Mouse (Mus musculus): ENCODE data around the gene Pheta2. TPM values are rescaled to one million over a fixed set of nuclear protein-coding genes. Genes with fewer than 3 reads are reported as not detected.

Pheta2 gene
- polyA plus RNA-seq, 1 experiment from 2014 or later = 17.5 TPM

DNA sequence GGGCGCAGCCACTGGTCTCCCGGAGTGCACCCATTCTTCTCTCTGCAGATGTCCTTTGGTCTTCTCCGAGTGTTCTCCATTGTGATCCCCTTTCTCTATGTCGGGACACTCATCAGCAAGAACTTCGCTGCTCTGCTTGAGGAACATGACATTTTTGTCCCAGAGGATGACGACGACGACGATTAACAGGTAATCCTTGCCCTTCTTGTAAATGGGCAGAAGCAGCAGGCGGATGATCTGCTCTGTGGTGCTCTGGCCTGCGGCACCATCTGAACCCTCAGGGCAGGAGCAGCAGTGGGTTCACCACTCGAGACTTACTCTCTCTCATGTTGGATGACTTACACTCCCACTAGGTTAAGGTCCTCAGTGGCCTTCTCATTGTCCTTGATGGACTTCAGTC lies 9.1 kb downstream of the Pheta2 start:
- H3K4me2 ChIP-seq (ENCODE audit: low read depth, low read length) = no peak overlapping the region
- peaks cover 27% of the 10 kb centered on the region for H3K36me3 ChIP-seq (ENCODE audit: control insufficient read depth, insufficient read depth, low read length)
- H3K9me3 ChIP-seq (replicated peaks; ENCODE audit: control insufficient read depth, low read length) = no peaks in the 10 kb centered on the region
- no peak overlapping the region for H3K4me3 ChIP-seq (replicated peaks; ENCODE audit: low read length)
- H3K27me3 ChIP-seq (ENCODE audit: control insufficient read depth, insufficient read depth, low read length) = no peaks in the 10 kb centered on the region
- peaks cover 29% of the 10 kb centered on the region for H3K4me1 ChIP-seq (ENCODE audit: control insufficient read depth, insufficient read depth, low read length)
- H3K9ac ChIP-seq (ENCODE audit: low read length) = no peak overlapping the region
- no peak for ATAC-seq (ENCODE audit: insufficient read depth, low FRiP score)
- H3K27ac ChIP-seq (ENCODE audit: low read length) = no peak overlapping the region
- 91% methylated on average over 12 of the region's 12 CpGs for WGBS

DNA sequence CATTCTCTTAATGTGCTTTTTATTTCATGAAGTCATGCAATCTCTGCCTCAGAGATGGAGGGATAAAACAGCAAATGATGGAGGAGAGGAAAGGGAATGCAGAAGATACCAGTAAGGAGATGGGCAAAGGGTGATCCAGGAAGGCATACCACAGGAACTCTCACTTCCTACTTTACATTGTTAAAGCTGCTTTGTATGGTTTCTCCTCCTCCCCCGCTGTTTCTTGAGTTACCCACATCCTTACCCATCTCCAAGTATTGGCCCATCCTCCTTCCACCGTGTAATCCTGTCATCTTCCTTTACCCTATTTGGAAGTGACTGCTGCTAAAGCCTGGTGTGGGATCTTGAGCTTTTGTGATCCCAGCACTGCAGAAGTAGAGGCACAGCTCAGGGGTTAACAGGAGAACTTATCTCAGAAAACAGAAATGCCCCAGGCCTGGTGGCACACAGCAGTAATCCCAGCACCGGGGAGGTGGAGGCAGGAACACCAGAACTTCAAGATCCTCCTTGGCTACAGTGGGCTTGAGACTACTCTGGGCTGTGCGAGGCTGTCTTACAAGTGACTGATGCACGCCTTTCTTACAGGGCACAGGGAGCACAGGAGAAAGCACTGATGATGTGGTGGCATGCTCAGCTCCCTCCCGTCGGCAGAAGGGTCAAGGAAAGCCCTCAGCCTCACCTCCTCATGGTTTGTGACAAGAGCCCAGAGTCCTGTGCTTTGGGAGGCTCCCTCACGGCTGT lies 9.7 kb downstream of the Pheta2 start:
- H3K36me3 ChIP-seq (ENCODE audit: control insufficient read depth, insufficient read depth, low read length) = peaks cover 27% of the 10 kb centered on the region
- no peak overlapping the region for H3K4me3 ChIP-seq (replicated peaks; ENCODE audit: low read length)
- WGBS = 75% methylated on average over 8 of the region's 8 CpGs
- no peak overlapping the region for H3K27ac ChIP-seq (ENCODE audit: low read length)
- no peak overlapping the region for H3K4me2 ChIP-seq (ENCODE audit: low read depth, low read length)
- no peaks in the 10 kb centered on the region for H3K9me3 ChIP-seq (replicated peaks; ENCODE audit: control insufficient read depth, low read length)
- H3K27me3 ChIP-seq (ENCODE audit: control insufficient read depth, insufficient read depth, low read length) = no peaks in the 10 kb centered on the region
- ATAC-seq (ENCODE audit: insufficient read depth, low FRiP score) = no peak
- H3K9ac ChIP-seq (ENCODE audit: low read length) = no peak overlapping the region
- peaks cover 34% of the 10 kb centered on the region for H3K4me1 ChIP-seq (ENCODE audit: control insufficient read depth, insufficient read depth, low read length)

DNA sequence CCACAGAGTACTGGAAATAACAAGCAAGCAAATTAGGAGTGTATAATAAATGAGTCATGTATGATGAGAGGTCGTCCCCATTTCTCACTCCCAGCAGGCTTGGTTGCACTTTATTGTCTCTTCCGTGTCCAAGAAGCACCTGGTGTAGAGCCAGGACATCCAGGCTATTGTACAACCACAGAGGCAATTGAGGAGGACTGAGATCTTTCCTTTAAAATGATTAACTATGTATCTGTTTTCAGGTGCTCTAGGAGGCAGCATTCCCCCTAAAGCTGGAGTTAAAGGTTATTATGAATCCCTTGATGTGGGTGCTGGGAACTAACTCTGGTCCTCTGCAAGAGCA lies 10.2 kb downstream of the Pheta2 start:
- H3K4me3 ChIP-seq (replicated peaks; ENCODE audit: low read length) = no peak overlapping the region
- H3K27me3 ChIP-seq (ENCODE audit: control insufficient read depth, insufficient read depth, low read length) = no peaks in the 10 kb centered on the region
- no peak for ATAC-seq (ENCODE audit: insufficient read depth, low FRiP score)
- WGBS = 80% methylated on average over 2 of the region's 2 CpGs
- H3K4me1 ChIP-seq (ENCODE audit: control insufficient read depth, insufficient read depth, low read length) = peaks cover 30% of the 10 kb centered on the region
- peaks cover 27% of the 10 kb centered on the region for H3K36me3 ChIP-seq (ENCODE audit: control insufficient read depth, insufficient read depth, low read length)
- H3K27ac ChIP-seq (ENCODE audit: low read length) = no peak overlapping the region
- no peak overlapping the region for H3K9ac ChIP-seq (ENCODE audit: low read length)
- no peaks in the 10 kb centered on the region for H3K9me3 ChIP-seq (replicated peaks; ENCODE audit: control insufficient read depth, low read length)
- no peak overlapping the region for H3K4me2 ChIP-seq (ENCODE audit: low read depth, low read length)

DNA sequence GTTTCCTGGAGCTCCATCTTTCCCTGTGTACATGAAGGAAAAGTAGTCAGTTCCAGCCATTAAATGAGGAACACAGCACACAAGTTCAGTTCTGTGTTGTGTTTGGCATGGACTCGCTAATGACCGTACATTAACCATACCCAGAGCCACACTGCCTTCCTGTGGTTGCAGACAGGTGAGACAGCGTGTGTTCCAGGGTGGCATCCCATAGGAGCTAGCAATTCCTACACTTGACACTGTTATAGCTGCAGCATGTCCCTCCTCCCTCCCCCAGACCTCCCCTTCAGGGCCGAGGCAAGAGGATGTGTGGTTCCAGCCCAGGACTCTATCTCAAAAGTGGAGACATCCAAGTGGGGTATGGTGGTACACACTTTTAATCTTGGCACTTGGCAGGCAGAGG lies 11.6 kb downstream of the Pheta2 start:
- ATAC-seq (ENCODE audit: insufficient read depth, low FRiP score) = no peak
- no peak overlapping the region for H3K4me3 ChIP-seq (replicated peaks; ENCODE audit: low read length)
- WGBS = 69% methylated on average over 4 of the region's 4 CpGs
- H3K9me3 ChIP-seq (replicated peaks; ENCODE audit: control insufficient read depth, low read length) = no peaks in the 10 kb centered on the region
- H3K4me2 ChIP-seq (ENCODE audit: low read depth, low read length) = no peak overlapping the region
- no peak overlapping the region for H3K27ac ChIP-seq (ENCODE audit: low read length)
- H3K4me1 ChIP-seq (ENCODE audit: control insufficient read depth, insufficient read depth, low read length) = peaks cover 30% of the 10 kb centered on the region
- H3K9ac ChIP-seq (ENCODE audit: low read length) = no peak overlapping the region
- H3K36me3 ChIP-seq (ENCODE audit: control insufficient read depth, insufficient read depth, low read length) = peaks cover 27% of the 10 kb centered on the region
- no peaks in the 10 kb centered on the region for H3K27me3 ChIP-seq (ENCODE audit: control insufficient read depth, insufficient read depth, low read length)

DNA sequence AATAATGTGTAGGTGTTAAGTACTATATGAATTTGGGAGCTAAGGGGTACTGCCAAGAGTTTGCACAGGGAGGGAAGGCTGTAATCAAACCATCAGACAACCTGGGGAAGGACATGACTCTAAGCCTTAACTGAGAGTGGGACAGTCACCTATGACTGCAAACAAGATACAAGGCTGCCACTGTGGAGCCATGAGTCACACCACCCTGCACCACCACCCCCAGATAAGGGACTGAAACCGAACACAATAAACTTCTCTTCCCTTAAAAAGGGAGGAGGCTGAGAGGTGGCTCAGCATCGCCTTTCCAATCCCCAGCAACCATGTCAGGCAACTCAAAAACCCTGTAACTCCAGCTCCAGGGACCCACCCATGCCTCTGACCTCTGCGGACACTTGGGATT lies 12.7 kb downstream of the Pheta2 start:
- WGBS = 62% methylated on average over 3 of the region's 3 CpGs
- Histone ChIP-seq H3K36me3 (ENCODE audit: control insufficient read depth, insufficient read depth, low read length) (peaks cover 27% of the 10 kb centered on the region), H3K4me3 (replicated peaks; ENCODE audit: low read length) (no peak overlapping the region), H3K4me1 (ENCODE audit: control insufficient read depth, insufficient read depth, low read length) (peaks cover 30% of the 10 kb centered on the region), H3K27ac (ENCODE audit: low read length) (peak overlapping the region; percentile 16), H3K9ac (ENCODE audit: low read length) (no peak overlapping the region), H3K27me3 (ENCODE audit: control insufficient read depth, insufficient read depth, low read length) (no peaks in the 10 kb centered on the region), H3K9me3 (replicated peaks; ENCODE audit: control insufficient read depth, low read length) (no peaks in the 10 kb centered on the region), H3K4me2 (ENCODE audit: low read depth, low read length) (0 out of 2 replicates have a peak overlapping the region, but pooled peaks have one; percentile 17)
- ATAC-seq (ENCODE audit: insufficient read depth, low FRiP score) = no peak

DNA sequence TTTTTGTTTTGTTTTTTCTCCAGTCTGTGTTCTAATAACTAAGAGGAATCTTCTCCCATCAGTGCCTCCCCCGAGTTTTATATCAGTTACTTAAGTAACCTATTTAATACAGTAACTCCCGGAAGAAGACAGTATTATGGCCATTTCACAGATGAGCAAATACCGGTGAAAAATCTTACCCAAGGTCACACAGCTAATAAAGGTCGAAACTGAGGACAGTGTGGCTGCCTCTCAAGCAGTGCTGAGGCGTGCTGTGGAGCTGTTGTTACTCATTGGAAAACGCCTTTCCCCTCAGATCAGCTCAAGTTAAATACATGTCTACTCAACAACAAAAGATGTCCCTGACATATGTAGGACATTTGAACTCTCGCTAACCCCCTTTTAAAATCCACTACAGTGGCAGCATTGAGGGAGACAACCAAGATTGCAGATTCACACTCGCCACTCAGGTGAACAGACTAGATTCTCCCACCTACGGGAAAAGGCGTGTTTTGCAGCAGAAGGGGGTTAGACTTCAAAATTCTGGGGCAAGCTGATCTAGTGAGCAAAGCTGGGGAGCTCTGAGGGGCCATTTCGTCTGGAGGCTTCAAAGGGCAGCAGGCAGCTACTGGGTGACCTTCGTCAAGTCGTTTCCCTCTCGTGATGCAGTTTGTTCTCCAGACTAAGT lies 14.5 kb downstream of the Pheta2 start:
- Histone ChIP-seq H3K9ac (ENCODE audit: low read length) (peak overlapping the region; percentile 97), H3K4me3 (replicated peaks; ENCODE audit: low read length) (peak overlapping the region; percentile 99), H3K27me3 (ENCODE audit: control insufficient read depth, insufficient read depth, low read length) (no peaks in the 10 kb centered on the region), H3K27ac (ENCODE audit: low read length) (peak overlapping the region; percentile 85), H3K4me2 (ENCODE audit: low read depth, low read length) (peak overlapping the region; percentile 83), H3K4me1 (ENCODE audit: control insufficient read depth, insufficient read depth, low read length) (peaks cover 15% of the 10 kb centered on the region), H3K36me3 (ENCODE audit: control insufficient read depth, insufficient read depth, low read length) (peaks cover 22% of the 10 kb centered on the region), H3K9me3 (replicated peaks; ENCODE audit: control insufficient read depth, low read length) (no peaks in the 10 kb centered on the region)
- WGBS = 20% methylated on average over 14 of the region's 14 CpGs
- ATAC-seq (ENCODE audit: insufficient read depth, low FRiP score) = no peak

DNA sequence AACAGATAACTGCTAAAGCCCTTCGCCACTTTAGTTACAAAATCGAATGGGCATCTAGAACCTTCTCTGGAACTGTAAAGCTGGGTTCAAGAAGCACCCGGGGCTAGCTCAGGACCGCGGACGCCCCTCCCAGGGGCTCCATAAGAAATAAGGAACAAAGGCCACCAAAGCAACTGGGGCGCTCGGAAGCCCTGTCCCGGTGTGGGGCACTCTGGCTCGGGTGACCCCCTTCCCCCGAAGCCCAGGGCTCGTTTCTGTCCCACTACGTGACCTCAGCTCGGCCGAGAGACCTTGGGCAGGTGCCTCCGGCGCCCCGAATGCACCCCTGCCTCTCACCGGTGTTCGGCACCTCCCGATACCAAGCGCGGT lies 15.0 kb downstream of the Pheta2 start:
- 0% methylated on average over 23 of the region's 23 CpGs for WGBS
- Histone ChIP-seq H3K27me3 (ENCODE audit: control insufficient read depth, insufficient read depth, low read length) (no peaks in the 10 kb centered on the region), H3K36me3 (ENCODE audit: control insufficient read depth, insufficient read depth, low read length) (peaks cover 17% of the 10 kb centered on the region), H3K9me3 (replicated peaks; ENCODE audit: control insufficient read depth, low read length) (no peaks in the 10 kb centered on the region), H3K4me2 (ENCODE audit: low read depth, low read length) (peak overlapping the region; percentile 83), H3K4me1 (ENCODE audit: control insufficient read depth, insufficient read depth, low read length) (peaks cover 17% of the 10 kb centered on the region), H3K9ac (ENCODE audit: low read length) (peak overlapping the region; percentile 97), H3K4me3 (replicated peaks; ENCODE audit: low read length) (peak overlapping the region; percentile 99), H3K27ac (ENCODE audit: low read length) (peak overlapping the region; percentile 85)
- ATAC-seq (ENCODE audit: insufficient read depth, low FRiP score) = no peak; the same call in 1 of the 2 replicates

DNA sequence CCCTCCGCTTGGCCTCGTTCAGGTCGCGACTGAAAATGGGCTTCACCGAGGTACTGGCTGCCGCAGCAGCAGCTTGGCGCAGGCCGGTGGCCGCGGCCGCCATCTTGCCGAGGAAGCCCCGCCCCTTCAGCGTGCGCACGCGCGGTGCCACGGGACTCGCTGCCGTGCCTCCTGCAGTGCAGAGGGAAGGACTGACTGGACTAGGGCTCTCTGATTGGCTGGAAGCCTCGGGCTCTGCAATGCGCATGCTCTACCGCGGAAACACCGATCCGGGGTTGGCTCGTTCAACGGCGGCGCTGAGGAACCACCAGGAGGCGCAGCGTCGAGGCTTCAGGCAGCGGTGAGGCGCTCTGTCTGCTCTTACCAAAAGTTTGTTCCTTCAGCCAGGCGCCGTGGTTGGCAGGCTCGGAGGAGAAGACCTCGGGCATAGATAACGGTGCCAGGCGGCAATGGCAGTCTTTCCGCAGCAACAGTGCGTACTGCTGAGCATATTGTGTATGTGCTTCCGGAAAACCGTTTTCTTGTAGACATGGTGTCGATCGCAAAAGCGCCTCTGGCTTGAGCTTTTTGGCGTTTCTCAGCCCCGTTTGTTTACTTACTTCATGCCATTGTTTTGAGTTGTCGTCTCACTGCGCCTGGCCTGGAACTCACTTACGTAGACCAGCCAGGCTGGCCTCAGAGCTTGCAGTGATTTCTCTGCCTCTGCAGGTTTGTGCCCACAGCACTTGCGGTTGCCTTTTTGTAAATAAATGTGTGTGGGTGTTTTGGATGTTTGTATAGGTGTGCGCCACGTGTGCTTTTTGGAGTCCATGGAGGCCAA lies 15.6 kb downstream of the Pheta2 start, which contains the start of gene Ndufa6:
Gene Ndufa6 (minus strand): TSS at position 197 of the 820 bp plus-strand sequence.
- H3K4me2 ChIP-seq (ENCODE audit: low read depth, low read length) = peak within 1 kb of the TSS; percentile 83
- peak; percentile 99 for ATAC-seq (ENCODE audit: insufficient read depth, low FRiP score)
- peaks cover 23% of the 10 kb centered on the region for H3K4me1 ChIP-seq (ENCODE audit: control insufficient read depth, insufficient read depth, low read length)
- no peaks in the 10 kb centered on the region for H3K9me3 ChIP-seq (replicated peaks; ENCODE audit: control insufficient read depth, low read length)
- peak within 1 kb of the TSS; percentile 91 for H3K27ac ChIP-seq (ENCODE audit: low read length)
- peak within 1 kb of the TSS; percentile 99 for H3K4me3 ChIP-seq (replicated peaks; ENCODE audit: low read length)
- H3K27me3 ChIP-seq (ENCODE audit: control insufficient read depth, insufficient read depth, low read length) = no peaks in the 10 kb centered on the region
- H3K9ac ChIP-seq (ENCODE audit: low read length) = peak within 1 kb of the TSS; percentile 97
- peaks cover 11% of the 10 kb centered on the region for H3K36me3 ChIP-seq (ENCODE audit: control insufficient read depth, insufficient read depth, low read length)
- WGBS = 1% methylated on average over 57 of the region's 57 CpGs
